Mouse (Mus musculus) liver, embryonic 18 days (tissue): ENCODE results near the gene Lzts3. TPM values are rescaled to one million over a fixed set of nuclear protein-coding genes. Genes with fewer than 3 reads are reported as not detected.

Experiments
- polyA plus RNA-seq: library from polyadenylated mRNA; depleted of rRNA; stranded (reverse); fragments of >200 nt; gene quantifications from 2 replicates; pipeline ENCODE4 v1.2.3, GENCODE M21; 2012; rRNA removed

Lzts3 gene
- 4.8 and 5.6 TPM in 2 replicates for polyA plus RNA-seq

DNA sequence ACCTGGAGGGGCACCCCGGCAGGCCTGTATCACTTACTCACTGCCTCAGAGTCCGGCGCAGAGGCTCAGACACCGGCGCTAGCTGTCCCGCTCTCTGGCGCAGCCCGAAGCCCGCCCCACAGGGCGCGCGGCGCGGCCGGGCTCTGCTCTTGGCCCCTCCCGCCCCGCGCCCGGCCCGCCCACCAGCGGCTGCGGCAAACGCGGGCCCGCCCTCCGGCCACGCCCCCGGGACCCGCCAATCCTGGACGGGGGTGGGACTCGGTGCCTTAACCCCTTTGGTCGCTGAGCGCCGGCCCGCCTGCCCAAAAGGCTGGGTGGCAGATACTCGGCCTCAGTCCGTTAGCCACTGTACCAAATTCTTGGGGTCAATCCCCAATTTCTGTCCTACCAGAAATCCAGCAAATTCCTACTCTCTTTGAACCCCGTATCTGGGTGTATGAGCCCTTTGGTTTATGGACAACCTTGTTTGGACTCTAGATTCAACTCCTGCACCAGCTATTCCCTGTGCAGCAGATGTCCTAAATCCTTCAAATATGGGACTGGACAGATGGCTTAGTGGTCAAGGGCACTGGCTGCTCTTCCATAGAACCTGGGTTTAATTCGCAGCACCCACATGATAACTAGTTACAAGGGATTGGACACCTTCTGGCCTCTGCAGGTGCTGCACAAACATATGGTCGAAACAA lies at the start of gene Lzts3:
Lzts3 (minus strand) TSS at position 120 of the 686 bp plus-strand sequence.

DNA sequence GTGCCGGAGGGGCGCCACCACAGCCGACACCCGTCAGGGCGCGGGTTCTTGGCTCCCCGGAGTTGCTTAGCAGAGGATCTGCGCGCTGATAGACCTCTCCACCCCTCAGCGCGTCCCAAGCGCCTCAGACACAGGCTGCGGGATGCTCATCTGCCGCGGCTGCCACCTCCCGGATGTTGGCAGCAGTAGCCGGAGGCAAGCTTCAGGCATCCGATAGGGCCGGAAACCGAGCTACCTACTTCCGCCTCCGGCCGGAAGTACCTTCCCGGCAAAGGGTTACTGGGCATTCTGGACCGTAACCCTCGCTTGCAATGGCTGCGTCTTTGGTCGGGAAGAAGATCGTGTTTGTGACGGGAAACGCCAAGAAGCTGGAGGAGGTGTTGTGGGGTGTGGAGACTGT lies 25.0 kb upstream of the Lzts3 start, which contains the start of gene Itpa:
Itpa (plus strand) TSS at position 52 of the 400 bp plus-strand sequence.

DNA sequence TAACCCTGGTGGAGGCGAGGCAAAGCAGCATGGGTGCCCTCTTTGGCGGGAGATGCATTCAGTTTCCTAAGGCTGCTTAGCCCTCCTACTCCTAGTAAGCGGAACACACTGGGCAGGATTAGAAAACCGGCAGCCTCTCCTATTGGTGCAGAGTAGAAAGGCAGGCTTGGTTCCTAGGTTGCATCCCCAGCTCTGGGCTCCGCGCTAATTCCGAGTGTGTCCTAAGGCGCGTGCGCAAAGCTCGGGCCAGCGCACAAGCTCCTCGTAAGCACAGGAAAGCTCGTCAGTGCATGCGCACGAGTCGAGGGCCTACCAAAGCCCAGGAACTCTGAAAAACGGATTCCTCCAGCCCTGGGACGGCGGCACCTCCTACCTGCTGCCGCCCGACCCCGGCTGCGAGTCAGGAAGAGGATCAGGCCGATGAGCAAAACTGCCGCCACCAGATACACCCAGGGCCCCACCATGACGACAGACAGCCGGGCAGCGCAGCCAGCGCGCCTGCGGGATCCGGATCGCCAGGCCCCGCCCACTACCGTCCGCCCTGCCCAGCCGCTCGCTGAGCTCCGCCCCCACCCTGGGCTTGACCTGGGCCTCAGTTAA lies 21.6 kb upstream of the Lzts3 start, which contains the start of gene Ddrgk1:
Ddrgk1 (minus strand) TSS at position 558 of the 600 bp plus-strand sequence.

DNA sequence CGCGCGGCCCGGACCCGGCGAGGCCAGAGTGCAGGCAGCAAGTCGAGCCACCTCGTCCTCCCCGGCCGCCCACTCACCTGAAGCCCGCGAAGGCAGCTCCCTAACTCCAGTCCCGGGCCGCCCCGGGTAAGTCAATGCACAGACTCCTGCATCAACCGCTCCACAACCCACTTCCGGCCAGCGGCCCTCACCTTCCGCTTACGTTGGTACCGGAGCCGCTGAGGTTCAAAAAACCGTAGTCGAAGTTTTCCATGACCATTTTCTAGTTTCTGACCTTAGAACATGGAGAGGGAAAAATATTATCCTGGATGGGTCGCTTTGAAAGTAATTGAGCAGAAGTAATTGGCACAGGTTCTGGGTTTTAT lies 12.8 kb downstream of the Lzts3 start, which contains the start of the genes Fastkd5 and Ubox5:
Fastkd5 (minus strand) TSS at position 189 of the 365 bp plus-strand sequence.
Ubox5 (minus strand) TSS at position 200 of the 365 bp plus-strand sequence.

Other genes with a start within 250 kb of the Lzts3 start
- 1.2 and 1.6 TPM in 2 replicates for gene Cpxm1, start 245.2 kb downstream of the Lzts3 start, polyA plus RNA-seq
- gene Gm28372, start 237.6 kb downstream of the Lzts3 start, polyA plus RNA-seq = not detected in 2 replicates
- not detected in 2 replicates for gene 1700020A23Rik, start 237.5 kb downstream of the Lzts3 start, polyA plus RNA-seq
- gene Tmem239, start 236.3 kb downstream of the Lzts3 start, polyA plus RNA-seq = not detected in 2 replicates
- gene Vps16, start 218.5 kb downstream of the Lzts3 start, polyA plus RNA-seq = 30.3 and 37.0 TPM in 2 replicates
- 8.6 and 9.5 TPM in 2 replicates for gene Pced1a, start 218.1 kb downstream of the Lzts3 start, polyA plus RNA-seq
- gene Ptpra, start 192.5 kb downstream of the Lzts3 start, polyA plus RNA-seq = 19.0 and 19.6 TPM in 2 replicates
- 19.6 and 20.9 TPM in 2 replicates for gene Mrps26, start 79.1 kb downstream of the Lzts3 start, polyA plus RNA-seq
- gene Oxt, start 66.6 kb downstream of the Lzts3 start, polyA plus RNA-seq = not detected in 2 replicates
- gene Avp, start 60.2 kb downstream of the Lzts3 start, polyA plus RNA-seq = not detected in 2 replicates
- 3.1 and 3.3 TPM in 2 replicates for gene Fastkd5, start 12.8 kb downstream of the Lzts3 start, polyA plus RNA-seq
- gene Ubox5, start 12.8 kb downstream of the Lzts3 start, polyA plus RNA-seq = 2.2 and 2.4 TPM in 2 replicates
- 41.7 and 44.2 TPM in 2 replicates for gene Ddrgk1, start 21.9 kb upstream of the Lzts3 start, polyA plus RNA-seq
- 23.8 and 24.5 TPM in 2 replicates for gene Itpa, start 24.8 kb upstream of the Lzts3 start, polyA plus RNA-seq
- gene Slc4a11, start 54.7 kb upstream of the Lzts3 start, polyA plus RNA-seq = 0.10 and 0.15 TPM in 2 replicates